Mouse (Mus musculus) kidney, postnatal 10 days (tissue): ENCODE results near the gene Wdr48.

Source experiments
- DNase-seq: peaks from one replicate; pipeline ENCODE4 v3.0.0; 2021; ENCODE audit warnings: mixed read lengths

Gene Wdr48

GRCm38 (mm10) chr9:119970763-119971656 lies 76.3 kb downstream of the Wdr48 start:
- peak; percentile 52 for DNase-seq

DNA sequence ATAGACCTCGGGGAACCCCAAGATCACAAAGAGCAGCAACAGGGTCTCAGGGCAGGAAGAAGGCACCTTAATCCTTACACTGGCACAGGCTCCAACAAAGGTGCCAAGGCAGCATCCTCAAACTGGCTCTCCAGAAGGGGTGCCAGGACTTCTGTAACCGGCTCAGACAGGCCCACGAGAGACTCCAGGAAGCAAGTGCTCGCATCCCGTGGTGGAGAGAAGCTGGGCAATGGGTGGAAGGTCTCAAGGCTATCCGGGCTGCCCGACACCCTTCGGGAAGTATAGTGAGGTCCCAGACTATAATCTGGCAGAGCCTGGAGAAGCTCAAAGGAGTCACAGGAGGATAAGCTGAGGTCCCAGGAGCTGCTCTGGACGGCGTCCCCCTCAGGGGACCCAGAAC lies 77.5 kb downstream of the Wdr48 start:
- no peak for DNase-seq

- no peak for DNase-seq
These were observed 77.9 kb downstream of the Wdr48 start for GRCm38 (mm10) chr9:119972582-119972981.

- DNase-seq = no peak
These were observed 78.6 kb downstream of the Wdr48 start for GRCm38 (mm10) chr9:119973281-119973680.

GRCm38 (mm10) chr9:119973869-119974520 lies 79.3 kb downstream of the Wdr48 start:
- DNase-seq = no peak

DNA sequence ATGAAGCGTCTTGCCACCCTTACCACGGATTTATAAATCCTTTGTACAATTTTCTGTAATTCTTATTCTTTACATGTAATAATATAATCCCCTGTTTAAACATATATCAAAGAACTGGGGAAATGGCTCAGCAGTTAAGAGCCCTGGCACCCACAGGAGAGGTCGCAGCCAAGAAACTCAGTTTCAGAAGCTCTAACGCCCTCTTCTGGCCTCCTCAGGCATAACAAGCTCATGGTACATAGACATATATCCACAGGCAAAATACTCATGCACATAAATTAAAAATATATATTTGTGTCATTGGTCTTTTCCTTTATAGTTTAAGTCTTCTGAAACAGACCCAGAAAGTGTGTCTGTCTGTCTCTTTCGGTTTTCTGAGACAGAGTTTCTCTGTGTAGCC lies 79.9 kb downstream of the Wdr48 start:
- no peak for DNase-seq

- DNase-seq = no peak
These were observed 80.6 kb downstream of the Wdr48 start for GRCm38 (mm10) chr9:119975286-119975685.
